Mouse (Mus musculus) forebrain, embryonic 11.5 days (tissue): ENCODE data around the gene Il17rb. TPM values are rescaled to one million over a fixed set of nuclear protein-coding genes. Genes with fewer than 3 reads are reported as not detected.

Experiments
- ATAC-seq: fragments of 200-750 bp; cut with Nextera tagmentation; replicated peaks from 2 replicates; pipeline ENCODE4 v1.8.0; 2017; ENCODE audit warnings: moderate TSS enrichment; ENCODE audit not compliant: low FRiP score
- DNase-seq: peaks from one replicate; pipeline ENCODE4 v3.0.0-alpha.2; 2017; ENCODE audit warnings: low spot score
- H3K27ac ChIP-seq: fragments of 300-500 bp; sonication (generic); 2 replicates; pipeline ENCODE4 v1.5.1; 2014; ENCODE audit warnings: low read depth, low read length
- H3K27me3 ChIP-seq: fragments of 300-500 bp; sonication (generic); 2 replicates; pipeline ENCODE4 v1.6.1; 2014; ENCODE audit warnings: mild to moderate bottlenecking, low read length, mixed read lengths; ENCODE audit not compliant: control insufficient read depth, insufficient read depth
- H3K36me3 ChIP-seq: fragments of 300-500 bp; sonication (generic); 2 replicates; pipeline ENCODE4 v1.6.1; 2014; ENCODE audit warnings: mild to moderate bottlenecking, low read length, moderate library complexity, mixed read lengths; ENCODE audit not compliant: control insufficient read depth, insufficient read depth
- H3K4me1 ChIP-seq: fragments of 300-500 bp; sonication (generic); replicated peaks from 2 replicates; pipeline ENCODE4 v1.6.1; 2014; ENCODE audit warnings: low read length, mixed read lengths; ENCODE audit not compliant: control insufficient read depth, insufficient read depth
- H3K4me2 ChIP-seq: fragments of 300-500 bp; sonication (generic); 2 replicates; pipeline ENCODE4 v1.6.1; 2014; ENCODE audit warnings: low read depth, mild to moderate bottlenecking, low read length, moderate library complexity, mixed read lengths; ENCODE audit not compliant: severe bottlenecking
- H3K4me3 ChIP-seq: fragments of 300-500 bp; sonication (generic); 2 replicates; pipeline ENCODE4 v1.5.1; 2014; ENCODE audit warnings: low read depth, low read length
- H3K9ac ChIP-seq: fragments of 300-500 bp; sonication (generic); 2 replicates; pipeline ENCODE4 v1.6.1; 2014; ENCODE audit warnings: low read length
- H3K9me3 ChIP-seq: fragments of 300-500 bp; sonication (generic); 2 replicates; pipeline ENCODE4 v1.6.1; 2016; ENCODE audit warnings: low read length, mixed read lengths; ENCODE audit not compliant: control insufficient read depth
- WGBS: fragments of 180-500 bp; shearing (Covaris S2); extraction: QIAGEN DNeasy Blood & Tissue Kit; methylation state at CpG from one replicate; pipeline ENCODE4 v1.1.7; 2014; 5-methylcytosine and 5-hydroxymethylcytosine counted together
- polyA plus RNA-seq: library from polyadenylated mRNA; unstranded; fragments of >200 nt; fragmentation: Nextera tagmentation; extraction: Ambion mirVana; gene quantifications from 2 replicates; pipeline ENCODE4 v1.2.1, GENCODE M21; 2014

The Il17rb gene
- polyA plus RNA-seq, 1 experiment from 2014 or later, result 1.5 TPM

- no peak overlapping the region for H3K27ac ChIP-seq
- WGBS, result 92% methylated on average over 7 of the region's 7 CpGs
- H3K9ac ChIP-seq, result no peak overlapping the region
- H3K4me1 ChIP-seq, result no peaks in the 10 kb centered on the region
- no peak overlapping the region for H3K4me2 ChIP-seq
- H3K4me3 ChIP-seq, result no peak overlapping the region
- ATAC-seq (no peak), DNase-seq (no peak)
- no peaks in the 10 kb centered on the region for H3K36me3 ChIP-seq
- no peaks in the 10 kb centered on the region for H3K9me3 ChIP-seq
- no peaks in the 10 kb centered on the region for H3K27me3 ChIP-seq
Measured at GRCm38 (mm10) chr14:30043356-30043940, 34.8 kb upstream of the Il17rb start.

GRCm38 (mm10) chr14:30041836-30042235 lies 33.1 kb upstream of the Il17rb start:
- WGBS, result 87% methylated on average over 9 of the region's 9 CpGs
- DNase-seq, result no peak
- Histone ChIP-seq H3K27me3 (no peaks in the 10 kb centered on the region), H3K4me3 (no peak overlapping the region), H3K9ac (no peak overlapping the region), H3K4me2 (no peak overlapping the region), H3K4me1 (no peaks in the 10 kb centered on the region), H3K9me3 (no peaks in the 10 kb centered on the region), H3K27ac (no peak overlapping the region), H3K36me3 (no peaks in the 10 kb centered on the region)
- no peak for ATAC-seq

- 84% methylated on average over 4 of the region's 4 CpGs for WGBS
- no peak overlapping the region for H3K4me3 ChIP-seq
- no peaks in the 10 kb centered on the region for H3K27me3 ChIP-seq
- H3K27ac ChIP-seq, result no peak overlapping the region
- H3K36me3 ChIP-seq, result no peaks in the 10 kb centered on the region
- no peak overlapping the region for H3K4me2 ChIP-seq
- no peak for ATAC-seq
- DNase-seq, result no peak
- H3K9me3 ChIP-seq, result no peaks in the 10 kb centered on the region
- no peaks in the 10 kb centered on the region for H3K4me1 ChIP-seq
- no peak overlapping the region for H3K9ac ChIP-seq
Measured at GRCm38 (mm10) chr14:30039413-30039812, 30.7 kb upstream of the Il17rb start.

- Histone ChIP-seq H3K27ac (no peak overlapping the region), H3K4me1 (no peaks in the 10 kb centered on the region), H3K4me3 (no peak overlapping the region), H3K36me3 (no peaks in the 10 kb centered on the region), H3K4me2 (no peak overlapping the region), H3K27me3 (no peaks in the 10 kb centered on the region), H3K9me3 (no peaks in the 10 kb centered on the region), H3K9ac (no peak overlapping the region)
- no peak for ATAC-seq
- no peak for DNase-seq
- 89% methylated on average over 18 of the region's 18 CpGs for WGBS
Measured at GRCm38 (mm10) chr14:30038431-30038830, 29.7 kb upstream of the Il17rb start.

- DNase-seq (no peak), ATAC-seq (no peak)
- no peak overlapping the region for H3K4me3 ChIP-seq
- H3K4me2 ChIP-seq, result no peak overlapping the region
- H3K9me3 ChIP-seq, result no peaks in the 10 kb centered on the region
- WGBS, result 74% methylated on average over 8 of the region's 8 CpGs
- H3K4me1 ChIP-seq, result no peaks in the 10 kb centered on the region
- H3K9ac ChIP-seq, result no peak overlapping the region
- no peak overlapping the region for H3K27ac ChIP-seq
- H3K36me3 ChIP-seq, result no peaks in the 10 kb centered on the region
- no peaks in the 10 kb centered on the region for H3K27me3 ChIP-seq
Measured at GRCm38 (mm10) chr14:30033405-30033804, 24.7 kb upstream of the Il17rb start.

- no peaks in the 10 kb centered on the region for H3K27me3 ChIP-seq
- no peaks in the 10 kb centered on the region for H3K4me1 ChIP-seq
- H3K4me3 ChIP-seq, result no peak overlapping the region
- 37% methylated on average over 2 of the region's 2 CpGs for WGBS
- no peak overlapping the region for H3K27ac ChIP-seq
- H3K36me3 ChIP-seq, result no peaks in the 10 kb centered on the region
- no peak overlapping the region for H3K4me2 ChIP-seq
- DNase-seq, result no peak
- no peaks in the 10 kb centered on the region for H3K9me3 ChIP-seq
- no peak for ATAC-seq
- no peak overlapping the region for H3K9ac ChIP-seq
Measured at GRCm38 (mm10) chr14:30027378-30027777, 18.7 kb upstream of the Il17rb start.

- Histone ChIP-seq H3K4me2 (no peak overlapping the region), H3K27ac (no peak overlapping the region), H3K9me3 (no peaks in the 10 kb centered on the region), H3K9ac (no peak overlapping the region), H3K4me1 (no peaks in the 10 kb centered on the region), H3K27me3 (no peaks in the 10 kb centered on the region), H3K4me3 (no peak overlapping the region), H3K36me3 (no peaks in the 10 kb centered on the region)
- DNase-seq (no peak), ATAC-seq (no peak)
- WGBS, result 74% methylated on average over 7 of the region's 7 CpGs
Measured at GRCm38 (mm10) chr14:30024387-30024786, 15.7 kb upstream of the Il17rb start.

- Histone ChIP-seq H3K27ac (no peak overlapping the region), H3K9ac (no peak overlapping the region), H3K4me2 (no peak overlapping the region), H3K9me3 (no peaks in the 10 kb centered on the region), H3K36me3 (no peaks in the 10 kb centered on the region), H3K4me1 (no peaks in the 10 kb centered on the region), H3K4me3 (no peak overlapping the region), H3K27me3 (no peaks in the 10 kb centered on the region)
- WGBS, result 94% methylated on average over 6 of the region's 6 CpGs
- DNase-seq, result no peak
- no peak for ATAC-seq
Measured at GRCm38 (mm10) chr14:30022471-30022870, 13.8 kb upstream of the Il17rb start.

GRCm38 (mm10) chr14:30019792-30020575 lies 11.3 kb upstream of the Il17rb start:
- 43% methylated on average over 9 of the region's 9 CpGs for WGBS
- no peak for ATAC-seq

More at GRCm38 (mm10) chr14:30019792-30020575, 11.3 kb upstream of the Il17rb start:
- H3K9ac ChIP-seq, result no peak overlapping the region
- no peak for DNase-seq
- H3K4me2 ChIP-seq, result no peak overlapping the region
- no peaks in the 10 kb centered on the region for H3K36me3 ChIP-seq
- no peaks in the 10 kb centered on the region for H3K4me1 ChIP-seq
- H3K27ac ChIP-seq, result no peak overlapping the region
- H3K9me3 ChIP-seq, result no peaks in the 10 kb centered on the region
- no peak overlapping the region for H3K4me3 ChIP-seq
- no peaks in the 10 kb centered on the region for H3K27me3 ChIP-seq
